8 mouse cellular contexts compared by ENCODE assay signal in genomic region chr1:69108159-69108925, GRCm38 (mm10). TPM values are rescaled to one million over a fixed set of nuclear protein-coding genes. Genes with fewer than 3 reads are reported as not detected.
DNase-seq lines count a peak whose midpoint lies in the region; ATAC-seq and TF ChIP-seq lines count a peak whose summit lies in the region.

No protein-coding gene starts in this region.

- no peak overlapping the region for H3K27ac ChIP-seq in cerebellum, adult 2 months (ENCODE audit: insufficient read depth, low read length)
- H3K27ac ChIP-seq in forebrain, postnatal 0 days (ENCODE audit: low read depth, low read length): peak overlapping the region; percentile 69
- H3K27ac ChIP-seq in intestine, embryonic 15.5 days: no peak overlapping the region
- H3K27ac ChIP-seq in stomach, postnatal 0 days (replicated peaks): no peak overlapping the region

- peak; percentile 73 for ATAC-seq in forebrain, postnatal 0 days
- peak; percentile 72 for ATAC-seq in intestine, embryonic 15.5 days
- ATAC-seq in megakaryocyte-erythroid progenitor cell, adult 5-6 weeks (replicated peaks; ENCODE audit: low FRiP score, low TSS enrichment, poor library complexity, severe bottlenecking): 0 out of 2 replicates have a peak, but pooled peaks have one; percentile 47
- ATAC-seq in stomach, postnatal 0 days (ENCODE audit: low FRiP score, low TSS enrichment): peak; percentile 66; the same call in 1 of the 2 replicates
- ATAC-seq in erythroid progenitor cell, adult 5-6 weeks (replicated peaks; ENCODE audit: low FRiP score, poor library complexity, severe bottlenecking): no peak

- TF ChIP-seq CTCF in cerebellum, adult 2 months (IDR thresholded peaks at IDR 0.05; ENCODE audit: borderline replicate concordance, insufficient read depth, low read depth, low read length): no peak
- no peak for TF ChIP-seq CTCF in forebrain, postnatal 0 days (IDR thresholded peaks at IDR 0.05; ENCODE audit: low read depth)
- TF ChIP-seq CTCF in stomach, postnatal 0 days (IDR thresholded peaks at IDR 0.05; ENCODE audit: low read depth): no peak

- H3K4me2 ChIP-seq in forebrain, postnatal 0 days (ENCODE audit: low read depth): peak overlapping the region; percentile 96
- peak overlapping the region; percentile 100 for H3K4me2 ChIP-seq in intestine, embryonic 15.5 days (replicated peaks)
- peak overlapping the region; percentile 99 for H3K4me2 ChIP-seq in stomach, postnatal 0 days (replicated peaks; ENCODE audit: low read depth)

- H3K4me3 ChIP-seq in cerebellum, adult 2 months (replicated peaks; ENCODE audit: insufficient read depth, low read depth, low read length): peak overlapping the region; percentile 86
- H3K4me3 ChIP-seq in forebrain, postnatal 0 days (ENCODE audit: low read depth, low read length): peak overlapping the region; percentile 73
- H3K4me3 ChIP-seq in intestine, embryonic 15.5 days (replicated peaks): peak overlapping the region; percentile 60
- peak overlapping the region; percentile 54 for H3K4me3 ChIP-seq in stomach, postnatal 0 days (ENCODE audit: low read depth, low read length)

- 3% methylated on average over 20 of the region's 20 CpGs for WGBS in cerebellum, adult 2 months
- 4% methylated on average over 20 of the region's 20 CpGs for WGBS in forebrain, postnatal 0 days
- WGBS in intestine, embryonic 15.5 days: 4% methylated on average over 20 of the region's 20 CpGs
- WGBS in stomach, postnatal 0 days: 9% methylated on average over 20 of the region's 20 CpGs

- H3K4me1 ChIP-seq in cerebellum, adult 2 months (ENCODE audit: control insufficient read depth, insufficient read depth, low read length): no peaks in the 10 kb centered on the region
- H3K4me1 ChIP-seq in forebrain, postnatal 0 days (ENCODE audit: insufficient read depth): peaks cover 8% of the 10 kb centered on the region; the same call in 1 of the 2 replicates
- peaks cover 25% of the 10 kb centered on the region for H3K4me1 ChIP-seq in intestine, embryonic 15.5 days (replicated peaks)
- peaks cover 11% of the 10 kb centered on the region for H3K4me1 ChIP-seq in stomach, postnatal 0 days (replicated peaks; ENCODE audit: control insufficient read depth, insufficient read depth)

- H3K36me3 ChIP-seq in forebrain, postnatal 0 days (ENCODE audit: insufficient read depth): no peaks in the 10 kb centered on the region
- no peaks in the 10 kb centered on the region for H3K36me3 ChIP-seq in intestine, embryonic 15.5 days
- no peaks in the 10 kb centered on the region for H3K36me3 ChIP-seq in stomach, postnatal 0 days (ENCODE audit: control insufficient read depth, insufficient read depth, low read length)

- no peak for TF ChIP-seq POLR2A in cerebellum, adult 2 months (IDR thresholded peaks at IDR 0.05; ENCODE audit: borderline replicate concordance, insufficient read depth, low read length)

- no peaks in the 10 kb centered on the region for H3K9me3 ChIP-seq in forebrain, postnatal 0 days (ENCODE audit: low read length)
- H3K9me3 ChIP-seq in intestine, embryonic 15.5 days: no peaks in the 10 kb centered on the region
- no peaks in the 10 kb centered on the region for H3K9me3 ChIP-seq in stomach, postnatal 0 days (ENCODE audit: control insufficient read depth, low read length)

- no peak for TF ChIP-seq EP300 in stomach, postnatal 0 days (optimal IDR thresholded peaks at IDR 0.05)

- peak; percentile 70 for DNase-seq in adrenal gland, adult 2 months
- peak; percentile 75 to 81 for DNase-seq in cerebellum, adult 2 months
- DNase-seq in forebrain, postnatal 0 days: peak; percentile 59
- DNase-seq in left cerebral cortex, postnatal 36 days (ENCODE audit: low spot score in 2 of 2): peak; percentile 11 to 28
- peak; percentile 35 for DNase-seq in stomach, postnatal 0 days (ENCODE audit: low spot score)

- H3K27me3 ChIP-seq in cerebellum, adult 2 months (ENCODE audit: control insufficient read depth, insufficient read depth, low read length): no peaks in the 10 kb centered on the region
- peaks cover 14% of the 10 kb centered on the region for H3K27me3 ChIP-seq in forebrain, postnatal 0 days (ENCODE audit: insufficient read depth, low read length)
- H3K27me3 ChIP-seq in intestine, embryonic 15.5 days (replicated peaks): peaks cover 28% of the 10 kb centered on the region
- H3K27me3 ChIP-seq in stomach, postnatal 0 days (ENCODE audit: control insufficient read depth, insufficient read depth, low read length): peaks cover 2% of the 10 kb centered on the region; the same call in 1 of the 2 replicates

- peak overlapping the region; percentile 60 for H3K9ac ChIP-seq in forebrain, postnatal 0 days
- 0 out of 2 replicates have a peak overlapping the region, but pooled peaks have one; percentile 28 for H3K9ac ChIP-seq in intestine, embryonic 15.5 days
- H3K9ac ChIP-seq in stomach, postnatal 0 days (ENCODE audit: low read length): no peak overlapping the region

- intact Hi-C loops in left cerebral cortex, postnatal 36 days (cut with DNase I): no loop called here

RNA-seq across cellular contexts. Expression of gene Erbb4, which starts 0.5 kb away (rescaled TPM):
- 1 to 10 TPM in 1 of 2 experiments, under 1 TPM in 1; 0.38 to 1.8 TPM for total RNA-seq in adrenal gland, adult 2 months (2021)
- polyA plus RNA-seq in adrenal gland, adult 2 months (2012; rRNA removed): 0.03 and 0.19 TPM in 2 replicates
- 7.0 and 7.6 TPM in 2 replicates for polyA plus RNA-seq in cerebellum, adult 2 months (2012; rRNA removed)
- total RNA-seq in forebrain, postnatal 0 days (2014; rRNA removed): 43.9 and 53.5 TPM in 2 replicates
- 3.9 and 9.3 TPM in 2 replicates for polyA plus RNA-seq in forebrain, postnatal 0 days (2015; fragmentation: Nextera tagmentation; extraction: Ambion mirVana)
- 0.03 and 0.05 TPM in 2 replicates for polyA plus RNA-seq in intestine, embryonic 15.5 days (2015; fragmentation: Nextera tagmentation; extraction: Ambion mirVana)
- 10 to 100 TPM; 54.6 to 64.0 TPM for total RNA-seq in left cerebral cortex, postnatal 36 days (2021)
- not detected in 2 replicates for total RNA-seq in megakaryocyte-erythroid progenitor cell, adult 5-6 weeks (2014; fragmentation: Nextera tagmentation)
- total RNA-seq in megakaryocyte-erythroid progenitor cell, adult 5-6 weeks (2017): not detected in 2 replicates
- polyA plus RNA-seq in stomach, postnatal 0 days (2015; fragmentation: Nextera tagmentation; extraction: Ambion mirVana): 0.01 TPM in 1 of 2 replicates, not detected in the other
- total RNA-seq in erythroid progenitor cell, adult 5-6 weeks (2015; ENCODE audit: low replicate concordance): not detected in 2 replicates
- not detected in 2 replicates for total RNA-seq in erythroid progenitor cell, adult 5-6 weeks (2017; ENCODE audit: low replicate concordance)

Comparison
In these comparisons a context has a peak if more than half of its experiments do, and no peak if none do; other contexts are left out.
1. DNase-seq: peak in every context shown above with its lines; median percentile 78 in cerebellum, adult 2 months; 70 in adrenal gland, adult 2 months; 59 in forebrain, postnatal 0 days; 35 in stomach, postnatal 0 days; 20 in left cerebral cortex, postnatal 36 days.
2. RNA of gene Erbb4, which starts 0.5 kb away (total RNA-seq): 54.6 to 64.0 TPM in left cerebral cortex, postnatal 36 days and 43.9 to 53.5 TPM in forebrain, postnatal 0 days; 0.38 to 1.8 TPM in adrenal gland, adult 2 months, not detected in megakaryocyte-erythroid progenitor cell, adult 5-6 weeks and not detected in erythroid progenitor cell, adult 5-6 weeks; every median in the first group is over 10 times any median in the second.
3. Peak in every context shown above with its lines, with median percentiles within 50 percentile points of each other: H3K4me3 ChIP-seq and H3K4me2 ChIP-seq.